Mouse (Mus musculus) adrenal gland, adult (tissue): Measurements from ENCODE around the gene Mettl17.

Experiments used
- DNase-seq, 2 experiments: peaks; one replicate each; pipeline ENCODE4 v3.0.0; 2022 to 2023; ENCODE audit warnings: low spot score in 1 of 2; ENCODE audit not compliant: inconsistent age in 2 of 2

Gene Mettl17

DNA sequence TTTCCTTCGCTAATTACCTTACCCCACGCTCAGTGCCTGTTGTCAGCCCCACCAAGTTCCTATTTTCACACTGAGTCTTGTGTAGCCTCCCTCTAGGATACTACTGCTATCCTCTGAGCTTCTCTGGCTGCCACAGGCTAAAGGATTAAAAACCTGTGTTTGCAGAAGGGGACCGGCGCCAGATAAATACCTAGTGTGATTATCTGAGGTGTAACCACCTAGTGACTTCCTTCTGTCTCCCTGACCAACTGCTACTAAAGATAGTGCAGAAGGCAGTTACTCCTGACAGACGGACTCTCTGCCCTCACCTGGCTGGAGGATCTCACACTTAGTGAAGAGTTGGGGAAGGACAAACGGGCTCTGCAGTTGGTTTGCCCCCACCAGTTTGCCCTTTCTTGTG lies 11.4 kb downstream of the Mettl17 start:
- no peak for DNase-seq

DNA sequence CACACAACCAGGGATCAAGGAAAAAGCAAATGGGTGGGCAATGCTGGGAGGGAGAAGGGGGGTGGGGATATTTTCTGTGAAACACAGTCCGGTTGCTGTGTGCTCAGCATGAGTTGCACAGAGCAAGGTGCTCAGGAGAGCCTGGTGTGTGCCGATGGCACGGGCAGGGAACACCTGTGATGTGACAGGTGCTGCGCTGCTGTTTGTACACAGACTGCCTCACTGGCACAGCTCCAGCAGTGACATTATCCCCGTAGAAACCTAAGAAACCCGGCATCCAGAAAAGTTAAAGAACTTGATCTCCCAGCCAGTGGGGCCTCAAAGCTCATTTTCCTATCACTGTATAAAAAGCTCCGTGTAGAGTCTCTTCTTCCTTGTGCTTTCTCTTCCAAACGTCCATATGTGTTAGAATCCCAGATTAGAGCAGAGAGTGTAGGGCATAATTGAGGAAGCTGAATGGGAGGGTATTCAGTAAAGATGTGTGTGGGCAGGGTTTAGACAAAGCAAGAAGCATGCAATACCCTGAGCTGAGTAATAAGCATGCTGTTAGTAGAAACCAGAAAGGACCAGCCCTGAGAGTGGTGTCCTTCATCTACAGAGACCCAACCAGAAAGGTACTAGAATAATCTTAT lies 12.0 kb downstream of the Mettl17 start:
- no peak for DNase-seq

DNA sequence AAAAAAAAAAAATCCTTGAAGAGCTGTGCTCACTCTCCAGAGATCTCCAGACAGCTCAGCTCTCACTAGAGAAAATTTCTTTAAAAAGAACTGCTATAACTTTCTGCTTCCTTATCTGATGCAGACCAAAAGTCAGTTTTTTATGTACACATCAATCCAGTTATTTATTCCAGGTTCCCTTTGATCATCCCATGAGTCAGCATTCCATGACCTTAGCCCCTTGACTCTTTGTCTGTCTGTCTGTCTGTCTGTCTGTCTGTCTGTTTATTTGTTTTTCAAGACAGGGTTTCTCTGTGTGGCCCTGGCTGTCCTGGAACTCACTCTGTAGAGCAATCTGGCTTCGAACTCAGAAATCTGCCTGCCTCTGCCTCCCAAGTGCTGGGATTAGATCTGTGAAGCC lies 14.7 kb downstream of the Mettl17 start:
- DNase-seq = no peak

DNA sequence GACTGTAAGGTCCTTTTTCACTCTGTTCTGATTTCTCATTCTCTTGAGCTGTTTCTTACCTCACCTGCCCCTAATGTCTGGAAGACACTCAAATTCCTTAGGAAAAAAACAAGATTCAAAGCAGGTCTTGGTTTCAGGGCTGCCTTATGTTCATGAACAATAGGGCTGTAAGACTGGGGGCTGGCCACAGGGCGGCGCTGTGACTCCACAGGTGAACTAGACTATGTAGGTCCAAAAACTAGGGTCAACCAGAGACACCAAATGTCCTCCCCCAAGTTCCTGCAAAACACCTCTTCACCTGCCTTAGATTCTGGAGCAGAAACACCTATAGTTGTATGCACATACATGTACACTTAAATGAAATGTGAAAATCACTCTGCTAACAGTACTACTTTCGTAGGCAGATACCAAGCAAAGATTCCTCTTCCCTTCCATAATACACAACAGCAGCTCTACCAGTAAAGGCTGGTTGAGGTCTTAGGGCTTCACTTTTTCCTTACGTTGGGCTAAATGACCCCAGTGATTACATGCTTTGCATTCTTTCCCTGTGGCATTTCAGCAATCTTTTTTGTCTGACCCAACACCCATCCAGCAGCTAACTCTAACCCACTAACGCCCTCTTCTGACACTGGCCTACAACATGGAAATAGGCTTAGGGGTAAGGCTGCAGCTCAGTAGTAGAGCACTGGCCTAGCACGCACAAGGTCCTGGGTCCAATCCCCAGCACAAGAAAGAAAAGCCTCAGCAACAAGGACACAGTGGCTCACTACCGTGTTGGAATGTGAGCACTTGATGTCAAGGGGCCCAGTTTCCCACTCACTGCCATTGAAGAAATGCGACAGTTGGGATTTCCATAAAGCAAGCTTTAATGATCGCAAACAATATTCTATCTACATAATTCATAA lies 18.4 kb downstream of the Mettl17 start:
- DNase-seq = peak; percentile 74 to 93

DNA sequence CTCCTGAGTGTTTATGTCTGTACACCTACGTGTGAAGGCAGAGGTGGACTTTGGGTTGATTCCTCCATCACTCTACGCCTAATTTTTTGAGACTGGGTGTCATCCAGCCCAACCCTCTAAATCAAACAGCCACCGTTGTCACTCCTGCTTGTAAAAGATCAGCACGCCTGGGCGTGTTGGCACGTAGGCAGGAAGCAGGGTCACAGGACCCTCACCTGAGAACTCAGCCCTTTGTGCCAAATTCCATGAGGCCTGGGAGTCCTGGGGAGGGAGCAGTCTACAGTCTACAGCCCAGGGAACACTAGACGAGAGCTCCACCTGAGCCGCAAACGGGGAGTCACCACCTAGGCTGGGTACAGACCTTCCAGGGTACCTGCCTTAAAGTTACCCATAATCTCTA lies 19.1 kb downstream of the Mettl17 start:
- DNase-seq = no peak

DNA sequence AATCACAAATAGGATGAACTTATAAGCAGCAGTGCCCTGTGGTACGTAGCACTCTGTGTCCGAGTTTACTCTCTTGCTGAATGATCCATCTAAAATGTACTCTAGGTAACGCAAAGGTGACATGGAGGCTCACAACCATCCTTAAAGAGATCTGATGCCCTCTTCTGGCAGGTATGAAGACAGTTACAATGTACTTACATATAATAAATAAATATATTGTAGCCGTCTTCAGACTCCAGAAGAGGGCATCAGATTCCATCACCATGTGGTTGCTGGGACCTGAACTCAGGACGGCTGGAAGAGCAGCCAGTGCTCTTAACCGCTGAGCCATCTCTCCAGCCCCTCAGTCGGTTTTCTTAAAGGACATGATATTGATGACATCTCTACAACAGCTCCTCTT lies 20.1 kb downstream of the Mettl17 start:
- DNase-seq = peak in 1 of 2 experiments; percentile 48

DNA sequence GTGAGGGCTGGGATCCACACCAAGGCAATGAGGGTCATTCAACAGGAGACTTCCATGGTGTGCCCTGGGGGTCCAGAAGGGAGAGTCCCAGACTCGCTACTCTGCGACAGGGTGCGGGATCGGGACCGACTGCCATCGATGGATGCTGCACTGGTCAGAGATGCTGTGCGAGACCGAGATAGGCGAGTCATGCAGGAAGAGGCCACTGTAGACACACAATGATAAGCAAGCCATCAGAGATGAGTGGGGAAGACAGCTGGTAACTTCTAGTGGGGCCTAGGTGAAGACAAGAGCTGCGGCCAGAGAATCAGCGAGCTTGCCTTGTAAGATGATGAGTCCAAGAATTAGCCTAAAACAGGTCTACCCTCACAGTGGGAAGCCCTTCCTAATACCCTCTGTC lies 21.5 kb downstream of the Mettl17 start:
- DNase-seq = no peak

DNA sequence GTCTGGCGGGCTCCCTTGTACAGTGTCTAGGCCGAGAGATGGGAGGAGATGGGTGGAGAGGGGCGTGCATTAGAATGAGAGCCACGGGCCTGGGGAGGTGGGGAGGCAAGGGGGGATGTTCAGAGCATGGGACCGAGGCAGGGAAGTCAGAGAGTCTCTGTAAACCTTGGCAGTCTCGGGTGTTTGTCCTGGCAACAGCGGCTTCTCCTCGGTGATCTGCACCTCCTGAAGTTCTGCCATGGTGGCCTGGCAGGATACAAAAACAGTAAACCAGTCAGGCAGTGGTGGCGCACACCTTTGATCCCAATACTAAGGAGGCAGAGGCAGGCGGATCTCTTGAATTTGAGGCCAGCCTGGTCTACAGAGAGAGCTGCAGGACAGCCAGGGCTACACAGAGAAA lies 26.7 kb downstream of the Mettl17 start:
- DNase-seq = peak in 1 of 2 experiments; percentile 20

DNA sequence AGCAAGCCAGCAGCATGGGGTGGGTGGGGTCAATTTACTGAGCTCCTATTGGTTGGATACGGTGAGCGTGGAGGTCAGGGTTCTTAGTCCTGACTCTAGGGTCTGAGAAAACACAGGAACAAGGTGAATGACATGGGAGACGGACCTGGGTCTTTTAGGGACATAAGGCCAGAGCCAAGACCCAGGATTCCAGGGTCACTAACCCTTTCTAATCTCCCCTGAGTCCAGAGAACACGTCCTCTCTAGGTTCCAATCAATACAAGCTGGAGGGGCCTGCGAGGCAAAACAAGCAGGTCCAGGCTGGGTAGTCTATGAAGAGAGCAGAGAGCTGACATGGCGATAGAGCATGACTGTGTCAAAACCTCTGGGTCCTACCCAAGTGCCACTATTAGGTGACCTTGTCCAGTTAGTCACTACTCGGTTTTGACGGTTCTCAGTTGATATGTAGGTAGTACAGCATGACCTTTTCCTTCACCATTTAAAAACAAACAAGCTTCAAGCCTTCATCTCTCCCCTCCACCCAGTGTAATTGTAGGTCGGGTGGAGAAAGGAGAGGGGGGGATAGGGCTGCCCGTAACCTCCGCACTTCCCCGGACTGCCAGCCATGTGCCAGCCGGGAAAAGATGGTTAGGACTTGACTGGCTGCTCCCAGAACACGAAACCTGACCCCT lies 27.9 kb downstream of the Mettl17 start:
- DNase-seq = peak; percentile 64 to 91

DNA sequence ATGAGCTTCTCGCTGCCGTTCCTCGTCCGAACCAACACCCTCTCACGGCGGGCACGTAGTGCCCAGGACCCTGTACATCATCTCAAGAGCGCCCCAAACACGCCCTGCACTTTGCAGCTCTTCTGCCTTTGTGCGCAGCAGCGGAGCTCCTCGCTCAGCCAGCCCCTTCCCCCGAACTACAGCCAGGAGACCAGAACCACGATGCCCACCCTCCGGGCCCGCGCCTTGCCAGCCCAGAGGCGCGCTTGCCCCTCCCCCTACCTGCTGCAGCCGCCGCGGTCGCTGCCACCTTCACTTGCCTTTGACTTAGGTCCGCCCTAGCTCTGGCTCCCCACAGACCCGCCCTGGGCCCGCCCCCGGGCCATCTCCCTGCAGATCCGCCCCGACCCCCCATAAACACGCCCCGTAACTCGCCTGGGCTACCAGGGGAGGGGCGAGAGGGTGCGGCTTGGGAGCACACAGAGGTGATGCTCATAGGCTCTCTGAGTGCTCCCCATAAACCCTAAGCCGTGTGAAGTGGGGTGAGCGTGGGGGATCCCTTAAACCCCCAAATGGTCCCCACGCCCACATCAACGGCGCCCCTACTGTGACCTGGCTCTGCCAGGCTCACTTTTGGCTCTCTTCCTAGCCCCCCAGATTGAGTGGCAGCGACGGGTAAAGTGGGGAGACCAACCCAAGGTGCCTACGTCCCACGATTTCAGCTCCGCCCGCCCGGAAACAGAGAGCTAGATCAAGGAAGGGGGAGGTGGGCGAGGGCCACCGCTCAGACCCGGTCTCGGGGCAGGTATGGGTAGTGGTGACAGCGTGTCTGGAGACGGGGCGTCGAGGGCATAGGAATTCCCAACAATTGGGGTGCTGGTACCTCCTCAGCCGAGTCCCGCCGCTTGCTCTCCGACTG lies 28.7 kb downstream of the Mettl17 start:
- peak; percentile 91 to 95 for DNase-seq

DNA sequence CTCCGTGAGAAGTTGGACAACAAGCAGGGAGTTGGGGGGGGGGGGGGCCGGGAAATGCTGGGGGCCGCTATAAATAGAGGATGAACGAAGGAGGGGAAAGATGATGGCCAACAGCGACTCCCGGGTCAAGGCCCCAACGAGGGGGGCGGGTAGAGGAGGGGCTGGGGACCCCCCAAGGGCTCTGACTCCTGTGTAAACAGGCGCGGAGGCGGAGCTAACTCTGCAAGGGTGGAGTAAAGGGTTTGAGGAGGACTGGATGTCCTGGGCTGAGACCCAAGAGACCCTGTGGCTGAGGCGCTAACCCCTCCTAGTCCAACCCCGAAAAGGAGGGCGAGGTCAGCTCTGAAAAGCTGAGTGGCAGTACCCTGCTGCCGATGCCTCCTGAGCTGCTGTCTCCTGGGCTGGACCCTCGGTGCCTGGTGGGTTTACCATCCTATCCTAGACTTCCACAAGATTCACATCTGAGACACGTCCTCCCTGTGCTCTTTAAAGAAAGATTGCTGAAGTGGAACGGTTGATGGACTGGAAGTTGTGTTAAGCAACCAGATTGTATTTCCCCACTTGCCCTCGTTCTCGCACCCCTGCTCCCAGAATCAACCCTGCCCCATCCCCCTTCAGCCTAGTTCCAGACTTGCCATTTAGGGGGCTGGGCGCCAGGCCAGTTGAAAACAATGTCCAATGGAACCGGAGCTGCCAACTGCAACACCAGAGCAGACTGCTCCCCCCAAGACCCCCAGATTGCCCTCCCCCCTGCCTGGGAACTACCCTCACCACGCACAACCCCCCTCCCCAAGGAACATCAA lies 29.5 kb downstream of the Mettl17 start, which contains the start of gene Ndrg2:
Ndrg2 (minus strand) TSS at position 199 of the 803 bp plus-strand sequence.
- DNase-seq = peak; percentile 86 to 91

DNA sequence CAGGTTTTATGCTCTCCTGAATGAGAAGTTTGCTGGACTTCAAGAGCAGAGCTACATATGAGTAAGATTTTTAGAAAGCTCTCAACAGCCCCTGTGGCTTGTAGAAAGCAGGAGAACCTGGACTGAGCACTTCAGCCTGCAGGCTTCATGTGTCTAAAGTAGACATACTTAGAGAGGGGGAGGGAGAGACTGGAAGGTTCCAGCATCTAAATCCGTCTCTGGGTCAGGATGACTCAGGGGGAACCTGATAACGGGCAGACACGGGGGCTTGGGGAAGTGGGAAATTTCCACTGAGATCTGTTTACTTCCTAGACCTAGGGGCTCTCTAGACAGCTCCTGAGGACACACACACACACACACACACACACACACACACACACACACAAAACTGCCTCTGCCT lies 30.4 kb downstream of the Mettl17 start:
- DNase-seq = peak; percentile 35 to 78

DNA sequence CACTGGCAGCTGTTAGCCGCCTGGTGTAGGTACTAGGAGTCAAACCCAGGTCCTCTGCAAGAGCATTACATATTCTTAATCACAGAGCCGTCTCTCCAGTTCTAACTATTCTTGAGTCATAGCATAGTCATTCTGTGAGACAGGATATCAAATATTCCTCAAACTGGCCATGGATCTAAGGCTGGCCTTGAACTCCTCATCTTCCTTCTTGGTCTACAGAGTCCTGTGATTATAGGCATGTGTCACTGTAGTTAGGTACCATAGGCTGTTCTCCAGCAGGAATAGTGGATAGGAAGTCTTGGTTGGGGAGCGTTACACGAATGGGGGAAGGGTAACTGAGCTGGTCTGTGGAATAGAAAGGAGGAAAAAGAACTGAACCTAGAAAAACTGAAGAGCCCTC lies 31.9 kb downstream of the Mettl17 start:
- DNase-seq = peak; percentile 34 to 70

DNA sequence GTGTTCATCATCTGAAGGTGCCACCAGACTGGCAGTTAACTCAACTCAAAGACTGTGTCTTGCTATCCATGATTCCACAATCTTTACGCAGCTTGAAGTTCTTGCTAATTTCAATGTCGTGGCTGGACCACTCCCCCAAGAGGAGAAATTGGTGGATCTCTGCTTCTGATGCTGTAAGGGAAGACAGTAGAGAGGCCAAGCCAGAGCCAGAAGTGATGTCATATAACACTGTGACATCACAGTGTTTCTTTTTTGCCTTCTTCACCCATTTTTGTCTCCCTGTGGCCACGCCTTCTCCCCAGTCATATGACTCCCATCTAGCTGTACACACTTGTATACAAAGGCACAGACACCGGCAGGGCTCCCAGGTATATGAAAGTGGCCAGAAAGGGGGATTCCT lies 33.5 kb downstream of the Mettl17 start, which contains the start of gene Tppp2:
Tppp2 (plus strand) TSS at position 301 of the 400 bp plus-strand sequence.
- no peak for DNase-seq

DNA sequence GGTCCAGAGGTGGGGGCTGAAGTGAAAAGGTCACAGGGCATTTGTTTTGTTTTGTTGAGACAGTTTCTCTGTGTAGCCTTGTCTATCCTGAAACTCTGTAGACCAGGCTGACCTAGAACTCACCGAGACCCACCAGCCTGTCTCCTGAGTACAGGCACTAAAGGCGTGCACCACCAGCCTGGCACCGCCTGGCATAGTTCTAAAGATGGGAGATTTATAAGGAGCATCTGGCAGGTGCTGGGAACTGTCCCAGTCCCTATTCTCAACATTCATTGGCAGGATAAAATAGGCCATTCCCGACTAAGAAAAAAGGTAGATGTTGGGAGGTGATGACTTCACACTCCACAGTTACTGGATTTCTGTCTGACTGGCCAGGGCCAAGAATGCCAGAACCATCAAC lies 34.3 kb downstream of the Mettl17 start:
- no peak for DNase-seq

DNA sequence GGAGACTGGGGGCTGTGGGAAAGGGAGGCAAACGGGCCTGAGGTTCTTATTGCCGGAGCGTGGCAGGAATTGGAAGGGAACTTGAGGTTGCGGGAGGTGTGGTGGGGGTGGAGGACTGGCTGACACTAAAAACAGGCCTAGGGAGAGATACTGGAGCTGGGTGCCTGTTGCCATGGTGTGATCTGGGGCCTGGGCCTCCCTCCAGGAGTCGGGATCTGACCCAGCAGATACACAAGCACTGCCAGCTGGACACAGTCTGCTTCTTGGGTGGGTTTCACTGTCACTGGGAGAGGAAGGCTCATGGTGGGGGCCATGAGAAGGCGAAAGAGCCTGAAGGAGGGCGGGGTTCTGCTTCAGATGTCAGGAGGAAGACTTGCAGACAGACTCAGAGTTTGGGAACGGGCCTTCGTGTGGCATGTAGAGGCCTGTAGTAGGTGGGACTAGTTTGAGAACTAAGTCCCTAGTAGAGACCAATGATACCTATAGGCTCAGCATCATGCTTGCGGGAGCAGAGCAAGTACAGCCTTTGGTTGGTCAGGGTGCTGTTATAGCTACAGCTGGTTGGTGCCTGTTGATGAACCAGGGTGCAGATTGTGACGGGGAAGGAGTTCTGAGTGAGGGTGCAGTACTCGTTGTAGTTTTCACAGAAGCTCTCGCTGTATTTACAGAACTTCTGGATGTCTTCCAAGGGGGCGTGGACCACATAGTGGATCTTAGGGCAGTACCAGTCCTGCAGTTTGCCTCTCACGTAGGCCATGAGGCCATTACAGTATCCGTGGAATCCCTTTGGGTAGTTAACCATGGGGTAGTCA lies 37.3 kb downstream of the Mettl17 start:
- DNase-seq = no peak

DNA sequence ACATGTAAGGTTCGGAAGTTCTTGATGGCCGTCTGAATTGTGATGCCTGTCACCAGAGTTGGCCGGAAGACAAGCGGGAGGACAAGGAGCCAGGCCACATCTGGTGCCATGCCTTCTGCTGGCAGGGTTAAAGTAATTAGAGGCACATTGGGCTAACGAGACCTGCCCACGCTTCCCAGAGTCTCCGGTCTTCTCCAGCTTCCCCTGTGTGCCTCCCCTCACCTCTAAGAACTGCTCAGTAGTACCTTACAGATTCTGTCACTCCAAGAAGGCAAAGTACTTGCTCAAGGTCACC lies 37.9 kb downstream of the Mettl17 start, which contains the start of gene Rnase13:
Rnase13 (minus strand) TSS at position 203 of the 295 bp plus-strand sequence.
- DNase-seq = no peak

DNA sequence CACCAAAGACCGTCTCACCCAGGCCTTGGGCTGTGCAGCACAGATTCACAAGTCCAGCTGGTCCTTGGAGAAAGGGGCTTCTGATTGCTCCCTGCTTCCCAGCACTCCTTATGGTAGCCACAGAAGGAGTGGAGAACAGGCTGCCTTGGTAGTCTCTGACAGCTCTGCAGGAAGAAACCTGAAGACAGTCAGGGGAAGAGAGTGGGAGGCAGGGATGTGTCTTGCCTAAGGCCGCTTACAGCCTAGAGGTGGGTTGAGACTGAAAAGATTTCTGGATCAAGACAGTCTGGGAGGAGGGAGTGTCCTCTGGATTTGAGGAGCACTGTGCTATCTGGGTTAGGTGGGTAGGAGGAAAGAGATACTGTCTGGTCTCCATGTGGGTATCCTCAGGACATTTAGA lies 38.3 kb downstream of the Mettl17 start:
- DNase-seq = no peak

DNA sequence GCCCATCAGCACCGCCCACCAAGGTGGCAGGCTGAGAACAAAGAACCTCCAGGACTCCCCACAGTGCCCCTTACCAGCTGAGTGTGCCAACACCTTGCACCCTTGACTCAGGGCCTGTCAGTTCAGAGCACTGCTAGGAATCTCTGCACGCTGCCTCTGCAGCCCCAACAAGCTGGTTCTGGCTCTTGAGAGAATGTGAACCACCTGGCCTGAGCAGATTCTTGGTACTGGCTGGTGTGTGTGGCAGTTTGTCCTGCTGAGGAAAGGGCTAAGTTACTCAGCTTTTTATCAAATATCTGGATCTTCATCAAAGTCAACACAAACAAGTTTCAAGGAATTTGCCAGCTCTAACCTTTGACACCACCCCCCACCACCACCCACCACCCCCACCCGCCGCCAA lies 38.9 kb downstream of the Mettl17 start:
- DNase-seq = peak in 1 of 2 experiments; percentile 14
